In the genomic region with DNA sequence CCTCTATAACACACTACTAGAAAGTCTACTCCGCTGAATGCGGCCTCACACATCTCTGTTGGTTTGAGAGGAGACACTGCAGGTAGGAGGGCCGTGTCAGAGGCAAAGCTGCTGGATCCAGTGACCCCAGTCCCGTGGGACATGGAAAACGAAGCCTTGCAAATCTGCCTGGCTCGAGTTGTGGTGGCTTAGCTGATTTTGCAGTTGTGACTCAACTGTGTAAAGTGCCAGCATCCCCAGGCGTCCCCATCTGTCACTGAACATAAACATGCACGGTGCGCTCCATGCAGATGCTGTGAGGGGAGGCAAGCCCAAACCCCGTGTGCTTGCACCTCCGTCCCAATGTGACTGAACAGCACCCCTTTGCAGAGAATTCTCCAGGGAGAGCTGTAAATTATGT, we compare ENCODE assay signal across 20 mouse cellular contexts. TPM values are rescaled to one million over a fixed set of nuclear protein-coding genes. Genes with fewer than 3 reads are reported as not detected.
DNase-seq lines count a peak whose midpoint lies in the region; ATAC-seq and TF ChIP-seq lines count a peak whose summit lies in the region.
"Had no signal": no experiment of that assay in that cellular context is flagged by ENCODE, and none has a peak within 500 bp of the region (broad histone marks: within the 10 kb centered on the region; RNA-seq: fewer than 3 reads in every experiment).

No protein-coding gene starts in this region.

- no peak overlapping the region for H3K4me3 ChIP-seq in neural tube, embryonic 15.5 days (replicated peaks)
- H3K4me3 ChIP-seq: embryonic facial prominence, embryonic 12.5 days; forebrain, embryonic 12.5 days; heart, adult 2 months; heart, embryonic 15.5 days; hindbrain, embryonic 15.5 days had no signal

- DNase-seq in frontal cortex, postnatal 36 days (ENCODE audit: low spot score in 2 of 2): peak; percentile 31 to 33
- DNase-seq in frontal cortex, postnatal 10 days (ENCODE audit: low spot score in 2 of 2): no peak
- peak; percentile 43 for DNase-seq in right cerebral cortex, adult 18-20 months
- no peak for DNase-seq in right cerebral cortex, postnatal 4 days
- peak; percentile 61 for DNase-seq in brain, embryonic 14.5 days (ENCODE audit: low read depth)
- DNase-seq: adrenal gland, postnatal 25 days; cerebellum, adult 11 months; cerebellum, adult 8-10 months; gastrocnemius, postnatal 36 days; heart, adult 2 months; kidney, adult 11 months had no signal

- 54% methylated on average over 11 of the region's 11 CpGs for WGBS in neural tube, embryonic 15.5 days

- peaks cover 33% of the 10 kb centered on the region for H3K4me1 ChIP-seq in neural tube, embryonic 15.5 days
- H3K4me1 ChIP-seq: heart, embryonic 15.5 days had no signal

- H3K27ac ChIP-seq in neural tube, embryonic 15.5 days (replicated peaks): no peak overlapping the region
- H3K27ac ChIP-seq: embryonic facial prominence, embryonic 12.5 days; forebrain, embryonic 12.5 days; heart, adult 2 months; heart, embryonic 15.5 days; hindbrain, embryonic 15.5 days had no signal

- ATAC-seq in neural tube, embryonic 15.5 days (ENCODE audit: low FRiP score): 0 out of 2 replicates have a peak, but pooled peaks have one; percentile 24
- ATAC-seq in granulocyte monocyte progenitor cell, adult 5-6 weeks (replicated peaks; ENCODE audit: poor library complexity, severe bottlenecking): no peak
- ATAC-seq: inflammation-experienced regulatory T-cells, adult 6 months had no signal

- no peaks in the 10 kb centered on the region for H3K27me3 ChIP-seq in neural tube, embryonic 15.5 days (replicated peaks)
- H3K27me3 ChIP-seq: forebrain, embryonic 12.5 days; hindbrain, embryonic 15.5 days had no signal

- H3K4me2 ChIP-seq in neural tube, embryonic 15.5 days: no peak overlapping the region
- H3K4me2 ChIP-seq: embryonic facial prominence, embryonic 12.5 days; forebrain, embryonic 12.5 days; heart, embryonic 11.5 days; heart, embryonic 15.5 days; hindbrain, embryonic 15.5 days had no signal

- TF ChIP-seq POLR2A in brain, embryonic 14.5 days (IDR thresholded peaks at IDR 0.05; ENCODE audit: borderline replicate concordance, extremely low read depth, insufficient read depth, insufficient read length, poor library complexity, severe bottlenecking): no peak

- H3K36me3 ChIP-seq in neural tube, embryonic 15.5 days: no peaks in the 10 kb centered on the region
- H3K36me3 ChIP-seq: embryonic facial prominence, embryonic 12.5 days; forebrain, embryonic 12.5 days; heart, embryonic 15.5 days; hindbrain, embryonic 15.5 days had no signal

- H3K9ac ChIP-seq in neural tube, embryonic 15.5 days (replicated peaks): no peak overlapping the region
- H3K9ac ChIP-seq: embryonic facial prominence, embryonic 12.5 days; forebrain, embryonic 12.5 days; heart, embryonic 15.5 days; hindbrain, embryonic 15.5 days had no signal

- H3K9me3 ChIP-seq in neural tube, embryonic 15.5 days (replicated peaks): no peaks in the 10 kb centered on the region
- H3K9me3 ChIP-seq: embryonic facial prominence, embryonic 12.5 days; forebrain, embryonic 12.5 days; heart, embryonic 15.5 days; hindbrain, embryonic 15.5 days had no signal

- no peak for TF ChIP-seq CTCF in brain, embryonic 14.5 days (IDR thresholded peaks at IDR 0.05; ENCODE audit: borderline replicate concordance, extremely low read depth, insufficient read depth, insufficient read length)

RNA-seq across cellular contexts. Expression of a gene that starts 33.4 kb away (rescaled TPM):
- polyA plus RNA-seq in brain, embryonic 14.5 days (2012; rRNA removed): 0.09 and 0.23 TPM in 2 replicates
- 0.36 and 0.45 TPM in 2 replicates for polyA plus RNA-seq in neural tube, embryonic 15.5 days (2015; fragmentation: Nextera tagmentation; extraction: Ambion mirVana)
- not detected in 2 replicates for total RNA-seq in granulocyte monocyte progenitor cell, adult 5-6 weeks (2014; fragmentation: Nextera tagmentation)
- not detected in 2 replicates for total RNA-seq in granulocyte monocyte progenitor cell, adult 5-6 weeks (2017)
- total RNA-seq: common myeloid progenitor, adult 5-6 weeks had no signal
- polyA plus RNA-seq: forebrain, embryonic 12.5 days had no signal

Comparison
In these comparisons a context has a peak if more than half of its experiments do, and no peak if none do; other contexts are left out.
1. DNase-seq: peak in frontal cortex, postnatal 36 days (2 of 2), right cerebral cortex, adult 18-20 months (single experiment) and brain, embryonic 14.5 days (single experiment); none in frontal cortex, postnatal 10 days (0 of 2) and right cerebral cortex, postnatal 4 days (single experiment).